Mouse (Mus musculus) heart, embryonic 16.5 days (tissue): Measurements from ENCODE around the gene Foxn4. TPM values are rescaled to one million over a fixed set of nuclear protein-coding genes. Genes with fewer than 3 reads are reported as not detected.

Experiments
- ATAC-seq: fragments of 200-750 bp; cut with Nextera tagmentation; replicated peaks from 2 replicates; pipeline ENCODE4 v1.8.0; 2017; ENCODE audit warnings: moderate number of reproducible peaks; ENCODE audit not compliant: insufficient read depth, low FRiP score; ENCODE audit errors: extremely low read depth
- H3K27ac ChIP-seq: fragments of 300-500 bp; sonication (generic); 2 replicates; pipeline ENCODE4 v1.5.1; 2014; ENCODE audit warnings: mild to moderate bottlenecking, low read length, control low read depth, moderate library complexity
- H3K27me3 ChIP-seq: fragments of 300-500 bp; sonication (generic); 2 replicates; pipeline ENCODE4 v1.6.1; 2014; ENCODE audit warnings: low read length, mixed read lengths; ENCODE audit not compliant: control insufficient read depth, insufficient read depth
- H3K36me3 ChIP-seq: fragments of 300-500 bp; sonication (generic); 2 replicates; pipeline ENCODE4 v1.6.1; 2014; ENCODE audit not compliant: control insufficient read depth, insufficient read depth
- H3K4me1 ChIP-seq: fragments of 300-500 bp; sonication (generic); 2 replicates; pipeline ENCODE4 v1.6.1; 2014; ENCODE audit warnings: low read length, mixed read lengths; ENCODE audit not compliant: control insufficient read depth, insufficient read depth
- H3K4me2 ChIP-seq: fragments of 300-500 bp; sonication (generic); 2 replicates; pipeline ENCODE4 v1.6.1; 2014; ENCODE audit warnings: low read depth, mild to moderate bottlenecking, control low read depth, low read length
- H3K4me3 ChIP-seq: fragments of 300-500 bp; sonication (generic); 2 replicates; pipeline ENCODE4 v1.5.1; 2014; ENCODE audit warnings: mild to moderate bottlenecking, control low read depth, low read length
- H3K9ac ChIP-seq: fragments of 300-500 bp; sonication (generic); 2 replicates; pipeline ENCODE4 v1.6.1; 2014; ENCODE audit warnings: low read length, control low read depth
- H3K9me3 ChIP-seq: fragments of 300-500 bp; sonication (generic); replicated peaks from 2 replicates; pipeline ENCODE4 v1.6.1; 2016; ENCODE audit warnings: low read length; ENCODE audit not compliant: control insufficient read depth
- WGBS: fragments of 180-500 bp; shearing (Covaris S2); extraction: QIAGEN DNeasy Blood & Tissue Kit; methylation state at CpG from one replicate; pipeline ENCODE4 v1.1.7; 2014; 5-methylcytosine and 5-hydroxymethylcytosine counted together
- polyA plus RNA-seq: library from polyadenylated mRNA; unstranded; fragments of >200 nt; fragmentation: Nextera tagmentation; extraction: Ambion mirVana; gene quantifications from 2 replicates; pipeline ENCODE4 v1.2.1, GENCODE M21; 2015

Foxn4 gene
- polyA plus RNA-seq = 0.11 and 0.44 TPM in 2 replicates

GRCm38 (mm10) chr5:114273693-114274402, at the start of gene Foxn4:
Foxn4 (minus strand) TSS chr5:114273807.
- Histone ChIP-seq H3K9me3 (no peaks in the 10 kb centered on the region), H3K36me3 (no peaks in the 10 kb centered on the region), H3K27ac (no peak within 1 kb of the TSS), H3K4me1 (no peaks in the 10 kb centered on the region), H3K4me2 (peak within 1 kb of the TSS; percentile 56), H3K9ac (no peak within 1 kb of the TSS), H3K27me3 (peaks cover 82% of the 10 kb centered on the region), H3K4me3 (peak within 1 kb of the TSS; percentile 38)
- ATAC-seq = no peak
- WGBS = 2% methylated on average over 53 of the region's 56 CpGs

GRCm38 (mm10) chr5:114323105-114323790, 49.6 kb upstream of the Foxn4 start:
- H3K9ac ChIP-seq = no peak overlapping the region
- 49% methylated on average over 25 of the region's 25 CpGs for WGBS
- H3K36me3 ChIP-seq = no peaks in the 10 kb centered on the region
- no peak overlapping the region for H3K4me3 ChIP-seq
- H3K4me2 ChIP-seq = peak overlapping the region; percentile 43
- H3K4me1 ChIP-seq = no peaks in the 10 kb centered on the region
- no peak overlapping the region for H3K27ac ChIP-seq
- no peaks in the 10 kb centered on the region for H3K9me3 ChIP-seq
- no peaks in the 10 kb centered on the region; the same call in none of the 2 replicates for H3K27me3 ChIP-seq
- no peak for ATAC-seq

- no peak overlapping the region for H3K27ac ChIP-seq
- no peaks in the 10 kb centered on the region for H3K9me3 ChIP-seq
- H3K4me1 ChIP-seq = no peaks in the 10 kb centered on the region
- H3K4me2 ChIP-seq = peak overlapping the region; percentile 50; the same call in 1 of the 2 replicates
- no peak overlapping the region for H3K9ac ChIP-seq
- no peak overlapping the region for H3K4me3 ChIP-seq
- no peaks in the 10 kb centered on the region for H3K27me3 ChIP-seq
- H3K36me3 ChIP-seq = no peaks in the 10 kb centered on the region
- WGBS = 57% methylated on average over 11 of the region's 11 CpGs
- ATAC-seq = no peak
Measured at GRCm38 (mm10) chr5:114309680-114310036, 36.1 kb upstream of the Foxn4 start.

- Histone ChIP-seq H3K4me2 (peak overlapping the region; percentile 50), H3K27me3 (no peaks in the 10 kb centered on the region), H3K9ac (no peak overlapping the region), H3K4me1 (no peaks in the 10 kb centered on the region), H3K4me3 (no peak overlapping the region), H3K27ac (no peak overlapping the region), H3K9me3 (no peaks in the 10 kb centered on the region), H3K36me3 (no peaks in the 10 kb centered on the region)
- 0 out of 2 replicates have a peak, but pooled peaks have one; percentile 10 for ATAC-seq
- 42% methylated on average over 18 of the region's 18 CpGs for WGBS
Measured at GRCm38 (mm10) chr5:114308765-114309679, 35.4 kb upstream of the Foxn4 start.

GRCm38 (mm10) chr5:114306496-114306895, 32.9 kb upstream of the Foxn4 start:
- Histone ChIP-seq H3K27me3 (peaks cover 5% of the 10 kb centered on the region), H3K27ac (no peak overlapping the region), H3K4me2 (no peak overlapping the region), H3K9ac (no peak overlapping the region), H3K4me1 (no peaks in the 10 kb centered on the region), H3K36me3 (no peaks in the 10 kb centered on the region), H3K9me3 (no peaks in the 10 kb centered on the region), H3K4me3 (no peak overlapping the region)
- ATAC-seq = no peak
- 19% methylated on average over 5 of the region's 5 CpGs for WGBS

GRCm38 (mm10) chr5:114303166-114303565, 29.6 kb upstream of the Foxn4 start:
- H3K4me2 ChIP-seq = no peak overlapping the region
- H3K27me3 ChIP-seq = peaks cover 10% of the 10 kb centered on the region
- WGBS = 69% methylated on average over 6 of the region's 6 CpGs
- no peak for ATAC-seq
- H3K36me3 ChIP-seq = no peaks in the 10 kb centered on the region
- H3K9me3 ChIP-seq = no peaks in the 10 kb centered on the region
- no peak overlapping the region for H3K27ac ChIP-seq
- H3K4me3 ChIP-seq = no peak overlapping the region
- H3K4me1 ChIP-seq = no peaks in the 10 kb centered on the region
- H3K9ac ChIP-seq = no peak overlapping the region

GRCm38 (mm10) chr5:114299883-114300610, 26.4 kb upstream of the Foxn4 start:
- no peak overlapping the region for H3K4me2 ChIP-seq
- H3K27ac ChIP-seq = no peak overlapping the region
- no peak overlapping the region for H3K9ac ChIP-seq
- H3K4me1 ChIP-seq = no peaks in the 10 kb centered on the region
- H3K36me3 ChIP-seq = no peaks in the 10 kb centered on the region
- no peaks in the 10 kb centered on the region for H3K9me3 ChIP-seq
- no peak for ATAC-seq
- no peak overlapping the region for H3K4me3 ChIP-seq
- WGBS = 80% methylated on average over 24 of the region's 24 CpGs
- H3K27me3 ChIP-seq = peaks cover 10% of the 10 kb centered on the region

GRCm38 (mm10) chr5:114299156-114299855, 25.7 kb upstream of the Foxn4 start:
- H3K4me3 ChIP-seq = no peak overlapping the region
- no peak overlapping the region for H3K4me2 ChIP-seq
- H3K9me3 ChIP-seq = no peaks in the 10 kb centered on the region
- 64% methylated on average over 22 of the region's 22 CpGs for WGBS
- no peak overlapping the region for H3K9ac ChIP-seq
- H3K27ac ChIP-seq = no peak overlapping the region
- no peak for ATAC-seq
- no peaks in the 10 kb centered on the region for H3K4me1 ChIP-seq
- no peaks in the 10 kb centered on the region for H3K36me3 ChIP-seq
- H3K27me3 ChIP-seq = peaks cover 10% of the 10 kb centered on the region
